7 mouse cellular contexts compared by ENCODE assay signal in genomic region chr3:41563211-41563931, GRCm38 (mm10). TPM values are rescaled to one million over a fixed set of nuclear protein-coding genes. Genes with fewer than 3 reads are reported as not detected.
A peak's percentile ranks its signal among the peaks of the same experiment; 100 is the strongest.
DNase-seq lines count a peak whose midpoint lies in the region; ATAC-seq and TF ChIP-seq lines count a peak whose summit lies in the region.

No protein-coding gene starts in this region.

- H3K4me3 ChIP-seq in intestine, postnatal 0 days (ENCODE audit: low read depth, low read length): peak overlapping the region; percentile 70
- H3K4me3 ChIP-seq in midbrain, embryonic 11.5 days (ENCODE audit: low read depth, low read length): peak overlapping the region; percentile 73

- peak; percentile 92 for DNase-seq in adrenal gland, adult 2 months
- peak; percentile 68 for DNase-seq in embryo, embryonic 11.5 days (ENCODE audit: low read depth, low spot score)
- DNase-seq in gastrocnemius, postnatal 4 days (ENCODE audit: low spot score in 2 of 2): peak; percentile 70 to 83
- peak; percentile 83 for DNase-seq in left cerebral cortex, postnatal 4 days
- DNase-seq in midbrain, embryonic 11.5 days (ENCODE audit: low spot score, missing footprints): peak; percentile 95
- DNase-seq in skeletal muscle tissue, adult 2 months (ENCODE audit: low read depth, low spot score): peak; percentile 66

- peak overlapping the region; percentile 88 for H3K9ac ChIP-seq in intestine, postnatal 0 days (ENCODE audit: low read depth, low read length)
- peak overlapping the region; percentile 95 for H3K9ac ChIP-seq in midbrain, embryonic 11.5 days (ENCODE audit: low read length)

- intact Hi-C loops in left cerebral cortex, postnatal 4 days (cut with DNase I): loop anchor here (10.0 kb wide), 3 partner anchors 139 to 489 kb away; no protein-coding TSS in a partner anchor

- TF ChIP-seq CTCF in intestine, postnatal 0 days (IDR thresholded peaks at IDR 0.05; ENCODE audit: low read depth): peak; percentile 79

- WGBS in intestine, postnatal 0 days: under 1% methylated on average over 79 of the region's 81 CpGs
- WGBS in midbrain, embryonic 11.5 days: under 1% methylated on average over 70 of the region's 81 CpGs

- no peaks in the 10 kb centered on the region for H3K9me3 ChIP-seq in intestine, postnatal 0 days (ENCODE audit: control insufficient read depth)
- no peaks in the 10 kb centered on the region for H3K9me3 ChIP-seq in midbrain, embryonic 11.5 days (ENCODE audit: control insufficient read depth, low read length)

- H3K36me3 ChIP-seq in intestine, postnatal 0 days (ENCODE audit: control insufficient read depth, insufficient read depth): no peaks in the 10 kb centered on the region
- H3K36me3 ChIP-seq in midbrain, embryonic 11.5 days (ENCODE audit: control insufficient read depth, insufficient read depth, low read length): no peaks in the 10 kb centered on the region

- peak; percentile 71 for ATAC-seq in intestine, postnatal 0 days
- peak; percentile 71 for ATAC-seq in midbrain, embryonic 11.5 days (ENCODE audit: low FRiP score)

- H3K27ac ChIP-seq in intestine, postnatal 0 days (ENCODE audit: low read depth, low read length): peak overlapping the region; percentile 98
- peak overlapping the region; percentile 78 for H3K27ac ChIP-seq in midbrain, embryonic 11.5 days (ENCODE audit: low read depth, low read length)

- H3K4me1 ChIP-seq in intestine, postnatal 0 days (replicated peaks; ENCODE audit: control insufficient read depth, insufficient read depth, low read length): 0 out of 2 replicates have a peak, but pooled peaks cover 3% of the 10 kb centered on the region
- H3K4me1 ChIP-seq in midbrain, embryonic 11.5 days (ENCODE audit: control insufficient read depth, insufficient read depth, low read length): peaks cover 6% of the 10 kb centered on the region; the same call in 1 of the 2 replicates

- H3K4me2 ChIP-seq in intestine, postnatal 0 days (replicated peaks; ENCODE audit: low read depth): peak overlapping the region; percentile 93
- peak overlapping the region; percentile 84 for H3K4me2 ChIP-seq in midbrain, embryonic 11.5 days

- H3K27me3 ChIP-seq in intestine, postnatal 0 days (replicated peaks; ENCODE audit: control insufficient read depth, insufficient read depth, low read length): no peaks in the 10 kb centered on the region
- no peaks in the 10 kb centered on the region for H3K27me3 ChIP-seq in midbrain, embryonic 11.5 days (ENCODE audit: control insufficient read depth, insufficient read depth, low read length)

RNA-seq across cellular contexts. Expression of gene Jade1, which starts 7.8 kb away (rescaled TPM):
- total RNA-seq in adrenal gland, adult 2 months (2021): 10 to 100 TPM; 33.2 to 58.2 TPM
- 21.4 and 64.9 TPM in 2 replicates for polyA plus RNA-seq in adrenal gland, adult 2 months (2012; rRNA removed)
- total RNA-seq in gastrocnemius, postnatal 4 days (2021): 10 to 100 TPM; 36.6 to 37.3 TPM
- polyA plus RNA-seq in intestine, postnatal 0 days (2015; fragmentation: Nextera tagmentation; extraction: Ambion mirVana): 15.3 and 18.4 TPM in 2 replicates
- total RNA-seq in left cerebral cortex, postnatal 4 days (2021): 10 to 100 TPM; 29.0 to 29.4 TPM
- polyA plus RNA-seq in midbrain, embryonic 11.5 days (2014; fragmentation: Nextera tagmentation; extraction: Ambion mirVana): 17.1 and 20.2 TPM in 2 replicates

Comparison
In these comparisons a context has a peak if more than half of its experiments do, and no peak if none do; other contexts are left out.
1. Peak in every context shown above with its lines: DNase-seq, ATAC-seq, H3K4me3 ChIP-seq and H3K27ac ChIP-seq.